Mouse (Mus musculus): ENCODE data around the gene Tmigd1.
A peak's percentile ranks its signal among the peaks of the same experiment; 100 is the strongest.
"Not testable (repeated sequence)": the region's sequence is repeated elsewhere in the genome, so short reads cannot be mapped to it uniquely, and the experiment has no call there.

The Tmigd1 gene

GRCm38 (mm10) chr11:76897126-76897525 is 4.8 kb upstream of the Tmigd1 start:
- ATAC-seq (ENCODE audit: insufficient number of reproducible peaks, low FRiP score, low TSS enrichment) = no peak

GRCm38 (mm10) chr11:76897871-76898270 is 4.1 kb upstream of the Tmigd1 start:
- no peak for ATAC-seq (ENCODE audit: insufficient number of reproducible peaks, low FRiP score, low TSS enrichment)

GRCm38 (mm10) chr11:76898751-76899150 is 3.2 kb upstream of the Tmigd1 start:
- no peak for ATAC-seq (ENCODE audit: insufficient number of reproducible peaks, low FRiP score, low TSS enrichment)

- ATAC-seq (ENCODE audit: insufficient number of reproducible peaks, low FRiP score, low TSS enrichment) = no peak
Measured at GRCm38 (mm10) chr11:76899758-76900738, 1.9 kb upstream of the Tmigd1 start.

- no peak for ATAC-seq (ENCODE audit: insufficient number of reproducible peaks, low FRiP score, low TSS enrichment)
Measured at GRCm38 (mm10) chr11:76904340-76904739, 2.4 kb downstream of the Tmigd1 start.

- ATAC-seq (ENCODE audit: insufficient number of reproducible peaks, low FRiP score, low TSS enrichment) = no peak
Measured at GRCm38 (mm10) chr11:76908651-76909050, 6.7 kb downstream of the Tmigd1 start.

GRCm38 (mm10) chr11:76911325-76912054 is 9.5 kb downstream of the Tmigd1 start:
- ATAC-seq (ENCODE audit: insufficient number of reproducible peaks, low FRiP score, low TSS enrichment) = no peak

- no peak; the same call in 1 of the 2 replicates for ATAC-seq (ENCODE audit: insufficient number of reproducible peaks, low FRiP score, low TSS enrichment)
Measured at GRCm38 (mm10) chr11:76912055-76912395, 10.1 kb downstream of the Tmigd1 start.

- no peak for ATAC-seq (ENCODE audit: insufficient number of reproducible peaks, low FRiP score, low TSS enrichment)
Measured at GRCm38 (mm10) chr11:76914366-76914765, 12.4 kb downstream of the Tmigd1 start.

GRCm38 (mm10) chr11:76916539-76917229 is 14.7 kb downstream of the Tmigd1 start:
- no peak for ATAC-seq (ENCODE audit: insufficient number of reproducible peaks, low FRiP score, low TSS enrichment)

GRCm38 (mm10) chr11:76917230-76917548 is 15.2 kb downstream of the Tmigd1 start:
- ATAC-seq (ENCODE audit: insufficient number of reproducible peaks, low FRiP score, low TSS enrichment) = no peak

GRCm38 (mm10) chr11:76920607-76921006 is 18.6 kb downstream of the Tmigd1 start:
- ATAC-seq (ENCODE audit: insufficient number of reproducible peaks, low FRiP score, low TSS enrichment) = no peak

GRCm38 (mm10) chr11:76924759-76925236 is 22.8 kb downstream of the Tmigd1 start, which contains the start of gene Blmh:
TSS of gene Blmh (plus strand) at chr11:76924809.
- no peak for ATAC-seq (ENCODE audit: insufficient number of reproducible peaks, low FRiP score, low TSS enrichment)

- not testable (repeated sequence) for ATAC-seq (ENCODE audit: insufficient number of reproducible peaks, low FRiP score, low TSS enrichment)
Measured at GRCm38 (mm10) chr11:76928586-76928985, 26.6 kb downstream of the Tmigd1 start.

GRCm38 (mm10) chr11:76933209-76933608 is 31.2 kb downstream of the Tmigd1 start:
- no peak for ATAC-seq (ENCODE audit: insufficient number of reproducible peaks, low FRiP score, low TSS enrichment)

GRCm38 (mm10) chr11:76936578-76936977 is 34.6 kb downstream of the Tmigd1 start:
- ATAC-seq (ENCODE audit: insufficient number of reproducible peaks, low FRiP score, low TSS enrichment) = no peak

- no peak for ATAC-seq (ENCODE audit: insufficient number of reproducible peaks, low FRiP score, low TSS enrichment)
Measured at GRCm38 (mm10) chr11:76944839-76945238, 42.9 kb downstream of the Tmigd1 start.

GRCm38 (mm10) chr11:76945386-76946202 is 43.6 kb downstream of the Tmigd1 start:
- peak; percentile 74 for ATAC-seq (ENCODE audit: insufficient number of reproducible peaks, low FRiP score, low TSS enrichment)

- no peak for ATAC-seq (ENCODE audit: insufficient number of reproducible peaks, low FRiP score, low TSS enrichment)
Measured at GRCm38 (mm10) chr11:76946203-76946585, 44.2 kb downstream of the Tmigd1 start.

GRCm38 (mm10) chr11:76953536-76953935 is 51.6 kb downstream of the Tmigd1 start:
- no peak for ATAC-seq (ENCODE audit: insufficient number of reproducible peaks, low FRiP score, low TSS enrichment)
